Mouse (Mus musculus): ENCODE measurements around the gene Gpr137.
"Not testable (repeated sequence)": the region's sequence is repeated elsewhere in the genome, so short reads cannot be mapped to it uniquely, and the experiment has no call there.

Gpr137 gene

GRCm38 (mm10) chr19:6899641-6900040 is 42.6 kb downstream of the Gpr137 start:
- DNase-seq: no peak

GRCm38 (mm10) chr19:6895608-6896305 is 46.5 kb downstream of the Gpr137 start:
- DNase-seq: not testable (repeated sequence)

GRCm38 (mm10) chr19:6893731-6894451 is 48.4 kb downstream of the Gpr137 start:
- DNase-seq: no peak

GRCm38 (mm10) chr19:6892512-6892911 is 49.8 kb downstream of the Gpr137 start:
- DNase-seq: no peak

Data from kidney, adult 18-20 months (tissue).